Mouse (Mus musculus) hindbrain, embryonic 16.5 days (tissue): ENCODE results near the gene Tfrc. TPM values are rescaled to one million over a fixed set of nuclear protein-coding genes. Genes with fewer than 3 reads are reported as not detected.

Experiments
- ATAC-seq: fragments of 200-750 bp; cut with Nextera tagmentation; 2 replicates; pipeline ENCODE4 v1.8.0; 2017; ENCODE audit warnings: moderate TSS enrichment, moderate library complexity
- H3K27ac ChIP-seq: fragments of 300-500 bp; sonication (generic); 2 replicates; pipeline ENCODE4 v1.5.1; 2014; ENCODE audit warnings: low read depth, mild to moderate bottlenecking, control low read depth, low read length, moderate library complexity
- H3K27me3 ChIP-seq: fragments of 300-500 bp; sonication (generic); replicated peaks from 2 replicates; pipeline ENCODE4 v1.6.1; 2014; ENCODE audit warnings: low read length; ENCODE audit not compliant: control insufficient read depth, insufficient read depth
- H3K36me3 ChIP-seq: fragments of 300-500 bp; sonication (generic); 2 replicates; pipeline ENCODE4 v1.6.1; 2014; ENCODE audit warnings: mild to moderate bottlenecking, low read length, moderate library complexity, mixed read lengths; ENCODE audit not compliant: control insufficient read depth, insufficient read depth
- H3K4me1 ChIP-seq: fragments of 300-500 bp; sonication (generic); 2 replicates; pipeline ENCODE4 v1.6.1; 2014; ENCODE audit warnings: low read depth, low read length; ENCODE audit not compliant: control insufficient read depth, insufficient read depth
- H3K4me2 ChIP-seq: fragments of 300-500 bp; sonication (generic); 2 replicates; pipeline ENCODE4 v1.6.1; 2014; ENCODE audit warnings: mild to moderate bottlenecking, low read length, control low read depth, moderate library complexity
- H3K4me3 ChIP-seq: fragments of 300-500 bp; sonication (generic); 2 replicates; pipeline ENCODE4 v1.5.1; 2014; ENCODE audit warnings: mild to moderate bottlenecking, low read length, control low read depth, moderate library complexity
- H3K9ac ChIP-seq: fragments of 300-500 bp; sonication (generic); 2 replicates; pipeline ENCODE4 v1.6.1; 2014; ENCODE audit warnings: low read depth, mild to moderate bottlenecking, control low read depth, low read length, moderate library complexity
- H3K9me3 ChIP-seq: fragments of 300-500 bp; sonication (generic); 2 replicates; pipeline ENCODE4 v1.6.1; 2014; ENCODE audit warnings: mild to moderate bottlenecking, low read length, moderate library complexity; ENCODE audit not compliant: control insufficient read depth
- WGBS: fragments of 180-500 bp; shearing (Covaris S2); extraction: QIAGEN DNeasy Blood & Tissue Kit; methylation state at CpG from one replicate; pipeline ENCODE4 v1.1.7; 2014; 5-methylcytosine and 5-hydroxymethylcytosine counted together
- polyA plus RNA-seq: library from polyadenylated mRNA; unstranded; fragments of >200 nt; fragmentation: Nextera tagmentation; extraction: Ambion mirVana; gene quantifications from 2 replicates; pipeline ENCODE4 v1.2.1, GENCODE M21; 2015

The Tfrc gene
- polyA plus RNA-seq, 1 experiment from 2014 or later, result 26.3 TPM

GRCm38 (mm10) chr16:32661493-32661921 lies 52.8 kb downstream of the Tfrc start:
- 35% methylated on average over 10 of the region's 10 CpGs for WGBS
- Histone ChIP-seq H3K4me2 (peak overlapping the region; percentile 53), H3K4me3 (peak overlapping the region; percentile 34), H3K36me3 (no peaks in the 10 kb centered on the region), H3K9me3 (no peaks in the 10 kb centered on the region), H3K4me1 (peaks cover 57% of the 10 kb centered on the region), H3K27ac (peak overlapping the region; percentile 89), H3K27me3 (no peaks in the 10 kb centered on the region), H3K9ac (peak overlapping the region; percentile 63)
- ATAC-seq, result peak; percentile 29

DNA sequence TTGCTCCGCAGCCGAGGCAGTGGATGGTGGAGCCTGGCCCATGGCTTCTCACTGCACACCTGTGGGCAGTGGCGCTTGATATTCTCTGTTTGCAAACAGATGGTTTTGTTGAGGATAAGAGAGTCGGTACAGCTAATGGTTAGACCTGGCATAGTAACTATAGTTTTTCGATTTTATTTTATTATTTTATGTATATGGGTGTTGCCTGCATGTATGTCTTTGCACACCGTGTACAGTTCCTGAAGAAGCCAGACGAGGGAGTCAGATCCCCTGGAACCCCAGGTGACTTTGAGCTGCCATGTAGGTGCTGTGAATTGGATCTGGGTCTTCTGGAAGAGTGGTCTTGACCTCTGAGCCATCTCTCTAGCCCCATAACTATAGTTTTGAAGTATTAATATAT lies 53.7 kb downstream of the Tfrc start:
- H3K4me1 ChIP-seq, result peaks cover 65% of the 10 kb centered on the region
- peak overlapping the region; percentile 89 for H3K27ac ChIP-seq
- H3K9me3 ChIP-seq, result no peaks in the 10 kb centered on the region
- H3K4me2 ChIP-seq, result peak overlapping the region; percentile 53
- H3K27me3 ChIP-seq, result no peaks in the 10 kb centered on the region
- peak overlapping the region; percentile 63 for H3K9ac ChIP-seq
- ATAC-seq, result no peak
- WGBS, result 80% methylated on average over 7 of the region's 7 CpGs
- peak overlapping the region; percentile 34 for H3K4me3 ChIP-seq
- no peaks in the 10 kb centered on the region for H3K36me3 ChIP-seq

GRCm38 (mm10) chr16:32663231-32663858 lies 54.6 kb downstream of the Tfrc start:
- H3K27me3 ChIP-seq, result no peaks in the 10 kb centered on the region
- H3K4me3 ChIP-seq, result no peak overlapping the region
- 50% methylated on average over 9 of the region's 9 CpGs for WGBS
- no peak for ATAC-seq
- peak overlapping the region; percentile 35 for H3K4me2 ChIP-seq
- peaks cover 66% of the 10 kb centered on the region for H3K4me1 ChIP-seq
- no peaks in the 10 kb centered on the region for H3K9me3 ChIP-seq
- peak overlapping the region; percentile 35 for H3K9ac ChIP-seq
- peak overlapping the region; percentile 73 for H3K27ac ChIP-seq
- no peaks in the 10 kb centered on the region for H3K36me3 ChIP-seq

DNA sequence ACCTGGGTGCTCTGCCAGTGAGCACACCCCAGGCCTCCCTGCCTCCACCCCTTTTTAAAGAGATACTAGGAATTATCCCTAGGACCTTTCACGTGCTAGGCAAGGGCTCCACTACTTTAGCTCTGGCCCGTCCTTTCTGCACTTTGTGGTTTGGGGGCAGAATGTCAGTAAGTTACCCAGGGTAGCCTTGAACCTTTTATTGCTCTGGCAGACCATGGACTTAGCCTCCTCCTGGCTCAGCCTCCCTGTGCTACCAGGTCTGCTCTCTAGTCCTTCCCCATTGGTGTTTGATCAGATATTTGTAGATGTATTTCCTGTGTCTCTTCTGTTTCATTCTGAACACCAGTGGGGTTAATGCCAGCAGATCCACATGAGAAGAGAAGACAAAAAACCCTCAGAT lies 55.5 kb downstream of the Tfrc start:
- Histone ChIP-seq H3K27me3 (no peaks in the 10 kb centered on the region), H3K4me3 (no peak overlapping the region), H3K27ac (peak overlapping the region; percentile 73; the same call in 1 of the 2 replicates), H3K4me1 (peaks cover 62% of the 10 kb centered on the region), H3K9me3 (no peaks in the 10 kb centered on the region), H3K36me3 (no peaks in the 10 kb centered on the region), H3K9ac (no peak overlapping the region), H3K4me2 (peak overlapping the region; percentile 35; the same call in 1 of the 2 replicates)
- ATAC-seq, result no peak
- 83% methylated on average over 2 of the region's 2 CpGs for WGBS

DNA sequence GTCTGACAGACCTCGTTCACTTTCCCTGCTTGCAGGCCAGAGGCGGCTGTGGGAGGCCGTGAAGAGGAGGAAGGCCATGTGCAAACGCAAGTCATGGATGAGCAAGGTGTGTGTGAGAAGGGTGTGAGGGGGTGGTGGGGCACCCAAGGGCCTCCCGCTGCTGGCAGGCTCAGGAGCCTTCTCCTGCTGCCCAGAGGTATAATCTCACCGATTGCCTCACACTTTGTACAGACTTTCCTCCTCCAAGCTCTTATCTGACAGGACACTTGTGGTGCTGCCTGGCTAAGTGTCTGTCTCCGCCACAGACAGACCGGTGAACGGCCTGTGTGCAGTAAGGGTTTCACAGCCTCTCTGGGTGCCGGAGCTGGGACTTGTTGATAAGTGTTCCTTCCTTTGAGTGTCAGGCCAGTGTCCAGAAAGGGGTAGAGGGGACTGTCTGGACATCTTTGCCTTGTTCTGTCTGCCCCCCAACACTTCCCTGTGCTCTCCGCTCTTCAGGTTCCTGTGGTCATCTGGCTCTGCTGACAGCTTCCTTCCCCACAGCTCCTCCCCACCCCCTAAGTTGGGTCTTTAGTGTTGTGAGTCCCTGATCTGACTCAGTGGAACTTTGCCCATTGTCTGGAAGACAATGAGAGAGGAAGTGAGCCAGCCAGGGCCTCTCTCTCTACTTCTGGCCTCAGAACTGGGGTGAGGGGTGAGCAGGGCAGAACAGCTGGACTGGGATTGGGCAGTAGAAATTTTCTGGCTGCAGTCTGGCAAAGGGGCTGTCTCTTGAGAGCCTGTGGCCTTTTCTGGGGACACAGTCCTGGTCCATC lies 57.3 kb downstream of the Tfrc start:
- H3K9ac ChIP-seq, result no peak overlapping the region
- H3K36me3 ChIP-seq, result peaks cover 10% of the 10 kb centered on the region
- no peaks in the 10 kb centered on the region for H3K27me3 ChIP-seq
- H3K4me2 ChIP-seq, result no peak overlapping the region
- peak overlapping the region; percentile 40; the same call in 1 of the 2 replicates for H3K27ac ChIP-seq
- peaks cover 45% of the 10 kb centered on the region for H3K4me1 ChIP-seq
- ATAC-seq, result no peak
- H3K4me3 ChIP-seq, result no peak overlapping the region
- H3K9me3 ChIP-seq, result no peaks in the 10 kb centered on the region
- 41% methylated on average over 11 of the region's 11 CpGs for WGBS

- no peak overlapping the region for H3K4me3 ChIP-seq
- no peak overlapping the region for H3K27ac ChIP-seq
- H3K27me3 ChIP-seq, result no peaks in the 10 kb centered on the region
- H3K36me3 ChIP-seq, result peaks cover 18% of the 10 kb centered on the region
- no peaks in the 10 kb centered on the region for H3K9me3 ChIP-seq
- H3K4me2 ChIP-seq, result no peak overlapping the region
- no peak overlapping the region for H3K9ac ChIP-seq
- peaks cover 37% of the 10 kb centered on the region for H3K4me1 ChIP-seq
- 68% methylated on average over 8 of the region's 9 CpGs for WGBS
- ATAC-seq, result no peak
Measured at GRCm38 (mm10) chr16:32666671-32667551, 58.2 kb downstream of the Tfrc start.

DNA sequence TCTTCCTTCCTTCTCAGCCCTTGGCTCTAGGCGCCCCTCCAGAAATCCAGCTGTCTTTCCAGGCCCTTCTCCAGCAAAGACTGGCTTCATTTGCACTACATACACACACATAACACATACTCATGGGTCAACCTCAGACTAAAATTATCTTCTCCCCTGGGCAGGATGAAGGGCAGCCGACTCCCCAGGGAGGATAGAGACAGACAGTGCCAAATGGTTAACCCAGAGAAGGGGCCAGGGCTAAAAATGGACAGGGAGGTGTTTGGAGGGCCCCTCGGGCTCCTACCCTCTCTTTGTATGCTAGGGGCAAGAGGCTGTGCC lies 58.8 kb downstream of the Tfrc start:
- Histone ChIP-seq H3K9ac (no peak overlapping the region), H3K9me3 (no peaks in the 10 kb centered on the region), H3K4me2 (no peak overlapping the region), H3K27ac (no peak overlapping the region), H3K27me3 (no peaks in the 10 kb centered on the region), H3K36me3 (peaks cover 21% of the 10 kb centered on the region), H3K4me1 (peaks cover 31% of the 10 kb centered on the region), H3K4me3 (no peak overlapping the region)
- WGBS, result 75% methylated on average over 3 of the region's 3 CpGs
- no peak for ATAC-seq

- H3K4me2 ChIP-seq, result no peak overlapping the region
- H3K36me3 ChIP-seq, result peaks cover 21% of the 10 kb centered on the region
- H3K9me3 ChIP-seq, result no peaks in the 10 kb centered on the region
- WGBS, result 60% methylated on average over 10 of the region's 10 CpGs
- H3K27me3 ChIP-seq, result no peaks in the 10 kb centered on the region
- no peak for ATAC-seq
- no peak overlapping the region for H3K27ac ChIP-seq
- H3K4me3 ChIP-seq, result no peak overlapping the region
- H3K9ac ChIP-seq, result no peak overlapping the region
- H3K4me1 ChIP-seq, result peaks cover 29% of the 10 kb centered on the region
Measured at GRCm38 (mm10) chr16:32668030-32668429, 59.3 kb downstream of the Tfrc start.

GRCm38 (mm10) chr16:32668472-32668871 lies 59.8 kb downstream of the Tfrc start:
- peaks cover 21% of the 10 kb centered on the region for H3K36me3 ChIP-seq
- H3K9me3 ChIP-seq, result no peaks in the 10 kb centered on the region
- no peak overlapping the region for H3K9ac ChIP-seq
- 76% methylated on average over 4 of the region's 4 CpGs for WGBS
- no peak for ATAC-seq
- H3K27ac ChIP-seq, result no peak overlapping the region
- H3K27me3 ChIP-seq, result no peaks in the 10 kb centered on the region
- H3K4me1 ChIP-seq, result peaks cover 26% of the 10 kb centered on the region
- no peak overlapping the region for H3K4me2 ChIP-seq
- no peak overlapping the region for H3K4me3 ChIP-seq
